In the genomic region with DNA sequence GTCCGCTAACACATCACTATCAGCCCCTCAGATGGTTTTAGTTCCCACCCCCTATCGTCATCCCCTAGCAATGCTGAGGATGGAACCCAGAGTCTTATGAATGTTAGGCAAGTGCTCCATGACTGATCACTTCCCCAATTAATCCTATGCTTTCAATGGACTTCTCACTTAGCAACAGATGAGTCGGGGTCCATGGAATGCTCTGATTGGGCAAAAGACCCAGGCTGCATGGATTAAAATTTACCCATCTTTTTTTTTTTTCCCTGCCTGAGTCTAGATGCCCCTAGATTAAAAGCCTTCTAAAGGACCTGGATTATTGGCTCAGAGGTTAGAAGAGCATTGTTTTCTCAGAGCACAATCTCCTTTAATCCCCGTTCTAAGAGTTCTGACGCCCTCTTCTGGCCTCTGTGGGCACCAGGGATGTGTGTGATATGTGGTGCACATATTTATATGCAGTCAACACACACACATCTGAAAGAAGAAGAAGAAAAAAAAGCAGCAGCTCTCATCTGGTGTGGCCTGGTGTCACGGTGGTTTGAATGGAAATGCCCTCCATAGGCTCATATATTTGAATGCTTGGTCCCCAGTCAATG, we compare ENCODE assay signal across 9 mouse cellular contexts. TPM values are rescaled to one million over a fixed set of nuclear protein-coding genes. Genes with fewer than 3 reads are reported as not detected.
DNase-seq lines count a peak whose midpoint lies in the region; ATAC-seq and TF ChIP-seq lines count a peak whose summit lies in the region.
"Had no signal": no experiment of that assay in that cellular context is flagged by ENCODE, and none has a peak within 500 bp of the region (broad histone marks: within the 10 kb centered on the region; RNA-seq: fewer than 3 reads in every experiment).

No protein-coding gene starts in this region.

- H3K9ac ChIP-seq in forebrain, postnatal 0 days = no peak overlapping the region
- H3K9ac ChIP-seq in midbrain, postnatal 0 days (replicated peaks; ENCODE audit: low read length, poor library complexity, severe bottlenecking) = no peak overlapping the region
- no peak overlapping the region for H3K9ac ChIP-seq in midbrain, embryonic 16.5 days (ENCODE audit: low read depth, low read length)
- H3K9ac ChIP-seq: heart, embryonic 15.5 days had no signal

- peak; percentile 68; the same call in 1 of the 2 replicates for ATAC-seq in forebrain, postnatal 0 days
- no peak for ATAC-seq in midbrain, postnatal 0 days (ENCODE audit: low FRiP score)
- ATAC-seq in midbrain, embryonic 16.5 days = no peak
- peak; percentile 94 for ATAC-seq in granulocyte monocyte progenitor cell, adult 5-6 weeks (replicated peaks; ENCODE audit: poor library complexity, severe bottlenecking)

- WGBS in forebrain, postnatal 0 days = 67% methylated on average over 6 of the region's 6 CpGs
- 63% methylated on average over 6 of the region's 6 CpGs for WGBS in forebrain, embryonic 10.5 days
- 62% methylated on average over 6 of the region's 6 CpGs for WGBS in midbrain, postnatal 0 days
- 58% methylated on average over 6 of the region's 6 CpGs for WGBS in midbrain, embryonic 16.5 days
- WGBS in cerebellum, adult 2 months = 63% methylated on average over 6 of the region's 6 CpGs

- no peak for TF ChIP-seq CTCF in forebrain, postnatal 0 days (IDR thresholded peaks at IDR 0.05; ENCODE audit: low read depth)
- peak; percentile 24; the same call in 1 of the 2 replicates for TF ChIP-seq CTCF in midbrain, postnatal 0 days (IDR thresholded peaks at IDR 0.05)
- no peak for TF ChIP-seq CTCF in cerebellum, adult 2 months (IDR thresholded peaks at IDR 0.05; ENCODE audit: borderline replicate concordance, insufficient read depth, low read depth, low read length)

- no peaks in the 10 kb centered on the region for H3K27me3 ChIP-seq in forebrain, postnatal 0 days (ENCODE audit: insufficient read depth, low read length)
- H3K27me3 ChIP-seq in forebrain, embryonic 10.5 days (ENCODE audit: poor library complexity, severe bottlenecking) = no peaks in the 10 kb centered on the region
- no peaks in the 10 kb centered on the region for H3K27me3 ChIP-seq in midbrain, postnatal 0 days (ENCODE audit: insufficient read depth, low read length)
- H3K27me3 ChIP-seq in midbrain, embryonic 16.5 days (ENCODE audit: control insufficient read depth, insufficient read depth, low read depth, low read length) = no peaks in the 10 kb centered on the region
- H3K27me3 ChIP-seq in cerebellum, adult 2 months (ENCODE audit: control insufficient read depth, insufficient read depth, low read length) = no peaks in the 10 kb centered on the region
- H3K27me3 ChIP-seq: heart, embryonic 15.5 days had no signal

- no peaks in the 10 kb centered on the region for H3K9me3 ChIP-seq in forebrain, postnatal 0 days (ENCODE audit: low read length)
- peaks cover 3% of the 10 kb centered on the region; the same call in 1 of the 2 replicates for H3K9me3 ChIP-seq in forebrain, embryonic 10.5 days
- no peaks in the 10 kb centered on the region for H3K9me3 ChIP-seq in midbrain, postnatal 0 days (ENCODE audit: low read length)
- no peaks in the 10 kb centered on the region for H3K9me3 ChIP-seq in midbrain, embryonic 16.5 days (replicated peaks; ENCODE audit: control insufficient read depth, low read length, poor library complexity, severe bottlenecking)
- H3K9me3 ChIP-seq: heart, embryonic 15.5 days had no signal

- peak; percentile 83 for DNase-seq in forebrain, postnatal 0 days
- no peak for DNase-seq in forebrain, embryonic 10.5 days (ENCODE audit: extremely low spot score, low spot score)
- peak; percentile 70 for DNase-seq in midbrain, postnatal 0 days (ENCODE audit: low spot score)
- peak; percentile 65 for DNase-seq in naive thymus-derived CD4-positive, alpha-beta T cell, adult 2 months (ENCODE audit: low read depth)
- no peak for DNase-seq in urinary bladder, postnatal 10 days (ENCODE audit: low spot score)
- DNase-seq in cerebellum, adult 2 months = no peak

- H3K27ac ChIP-seq in forebrain, postnatal 0 days (ENCODE audit: low read depth, low read length) = no peak overlapping the region
- H3K27ac ChIP-seq in forebrain, embryonic 10.5 days = no peak overlapping the region
- H3K27ac ChIP-seq in midbrain, postnatal 0 days (ENCODE audit: low read depth, low read length) = no peak overlapping the region
- H3K27ac ChIP-seq in midbrain, embryonic 16.5 days (ENCODE audit: low read length) = no peak overlapping the region
- H3K27ac ChIP-seq in cerebellum, adult 2 months (ENCODE audit: insufficient read depth, low read length) = no peak overlapping the region
- H3K27ac ChIP-seq: heart, embryonic 15.5 days had no signal

- no peak overlapping the region for H3K4me3 ChIP-seq in forebrain, postnatal 0 days (ENCODE audit: low read depth, low read length)
- no peak overlapping the region for H3K4me3 ChIP-seq in forebrain, embryonic 10.5 days
- no peak overlapping the region for H3K4me3 ChIP-seq in midbrain, postnatal 0 days (ENCODE audit: low read depth, low read length)
- no peak overlapping the region for H3K4me3 ChIP-seq in midbrain, embryonic 16.5 days (ENCODE audit: low read depth, low read length)
- H3K4me3 ChIP-seq in cerebellum, adult 2 months (replicated peaks; ENCODE audit: insufficient read depth, low read depth, low read length) = no peak overlapping the region
- H3K4me3 ChIP-seq: heart, embryonic 15.5 days had no signal

- H3K4me1 ChIP-seq in forebrain, postnatal 0 days (ENCODE audit: insufficient read depth) = no peaks in the 10 kb centered on the region
- H3K4me1 ChIP-seq in forebrain, embryonic 10.5 days = peaks cover 14% of the 10 kb centered on the region
- no peaks in the 10 kb centered on the region for H3K4me1 ChIP-seq in midbrain, postnatal 0 days (ENCODE audit: insufficient read depth, low read length)
- H3K4me1 ChIP-seq in midbrain, embryonic 16.5 days (ENCODE audit: control insufficient read depth, insufficient read depth, low read length) = peaks cover 4% of the 10 kb centered on the region; the same call in 1 of the 2 replicates
- no peaks in the 10 kb centered on the region for H3K4me1 ChIP-seq in cerebellum, adult 2 months (ENCODE audit: control insufficient read depth, insufficient read depth, low read length)
- H3K4me1 ChIP-seq: heart, embryonic 15.5 days had no signal

- H3K36me3 ChIP-seq in forebrain, postnatal 0 days (ENCODE audit: insufficient read depth) = no peaks in the 10 kb centered on the region
- H3K36me3 ChIP-seq in forebrain, embryonic 10.5 days (replicated peaks) = no peaks in the 10 kb centered on the region
- no peaks in the 10 kb centered on the region for H3K36me3 ChIP-seq in midbrain, postnatal 0 days (ENCODE audit: insufficient read depth, low read length)
- no peaks in the 10 kb centered on the region for H3K36me3 ChIP-seq in midbrain, embryonic 16.5 days (ENCODE audit: control insufficient read depth, insufficient read depth, low read length)
- H3K36me3 ChIP-seq: heart, embryonic 15.5 days had no signal

- TF ChIP-seq POLR2A in cerebellum, adult 2 months (IDR thresholded peaks at IDR 0.05; ENCODE audit: borderline replicate concordance, insufficient read depth, low read length) = no peak

- no peak overlapping the region for H3K4me2 ChIP-seq in forebrain, postnatal 0 days (ENCODE audit: low read depth)
- no peak overlapping the region for H3K4me2 ChIP-seq in midbrain, postnatal 0 days (ENCODE audit: low read depth, low read length, poor library complexity, severe bottlenecking)
- H3K4me2 ChIP-seq in midbrain, embryonic 16.5 days (ENCODE audit: low read length) = no peak overlapping the region
- H3K4me2 ChIP-seq: heart, embryonic 15.5 days had no signal

RNA-seq across cellular contexts. Expression of gene Sar1b, which starts 46.2 kb away (rescaled TPM):
- total RNA-seq in forebrain, postnatal 0 days (2014; rRNA removed) = 114 and 147 TPM in 2 replicates
- polyA plus RNA-seq in forebrain, postnatal 0 days (2015; fragmentation: Nextera tagmentation; extraction: Ambion mirVana) = 221 and 234 TPM in 2 replicates
- polyA plus RNA-seq in forebrain, embryonic 10.5 days (2016; fragmentation: Nextera tagmentation; extraction: Ambion mirVana) = 112 and 114 TPM in 2 replicates
- 115 TPM in 2 replicates for total RNA-seq in midbrain, postnatal 0 days (2014; rRNA removed)
- 230 and 239 TPM in 2 replicates for polyA plus RNA-seq in midbrain, postnatal 0 days (2015; fragmentation: Nextera tagmentation; extraction: Ambion mirVana)
- polyA plus RNA-seq in midbrain, embryonic 16.5 days (2015; fragmentation: Nextera tagmentation; extraction: Ambion mirVana) = 184 and 206 TPM in 2 replicates
- total RNA-seq in granulocyte monocyte progenitor cell, adult 5-6 weeks (2014; fragmentation: Nextera tagmentation) = 61.3 and 80.3 TPM in 2 replicates
- total RNA-seq in granulocyte monocyte progenitor cell, adult 5-6 weeks (2017) = 73.4 and 74.5 TPM in 2 replicates
- polyA plus RNA-seq in cerebellum, adult 2 months (2012; rRNA removed) = 93.3 and 95.1 TPM in 2 replicates

RNA-seq across cellular contexts. Expression of gene Sec24a, which starts 46.3 kb away (rescaled TPM):
- 9.7 and 12.6 TPM in 2 replicates for total RNA-seq in forebrain, postnatal 0 days (2014; rRNA removed)
- polyA plus RNA-seq in forebrain, postnatal 0 days (2015; fragmentation: Nextera tagmentation; extraction: Ambion mirVana) = 5.2 and 9.3 TPM in 2 replicates
- polyA plus RNA-seq in forebrain, embryonic 10.5 days (2016; fragmentation: Nextera tagmentation; extraction: Ambion mirVana) = 12.8 and 14.0 TPM in 2 replicates
- 15.9 and 16.7 TPM in 2 replicates for total RNA-seq in midbrain, postnatal 0 days (2014; rRNA removed)
- polyA plus RNA-seq in midbrain, postnatal 0 days (2015; fragmentation: Nextera tagmentation; extraction: Ambion mirVana) = 10.5 and 12.5 TPM in 2 replicates
- 15.2 and 16.5 TPM in 2 replicates for polyA plus RNA-seq in midbrain, embryonic 16.5 days (2015; fragmentation: Nextera tagmentation; extraction: Ambion mirVana)
- 19.9 and 25.1 TPM in 2 replicates for total RNA-seq in granulocyte monocyte progenitor cell, adult 5-6 weeks (2014; fragmentation: Nextera tagmentation)
- 7.0 and 7.7 TPM in 2 replicates for total RNA-seq in granulocyte monocyte progenitor cell, adult 5-6 weeks (2017)
- polyA plus RNA-seq in cerebellum, adult 2 months (2012; rRNA removed) = 11.0 and 12.3 TPM in 2 replicates

RNA-seq across cellular contexts. Expression of gene Jade2, which starts 47.7 kb away (rescaled TPM):
- total RNA-seq in forebrain, postnatal 0 days (2014; rRNA removed) = 1.9 and 3.3 TPM in 2 replicates
- 0.34 and 0.56 TPM in 2 replicates for polyA plus RNA-seq in forebrain, postnatal 0 days (2015; fragmentation: Nextera tagmentation; extraction: Ambion mirVana)
- polyA plus RNA-seq in forebrain, embryonic 10.5 days (2016; fragmentation: Nextera tagmentation; extraction: Ambion mirVana) = 0.57 and 0.64 TPM in 2 replicates
- 3.6 and 3.7 TPM in 2 replicates for total RNA-seq in midbrain, postnatal 0 days (2014; rRNA removed)
- polyA plus RNA-seq in midbrain, postnatal 0 days (2015; fragmentation: Nextera tagmentation; extraction: Ambion mirVana) = 0.95 and 0.98 TPM in 2 replicates
- 0.48 and 0.65 TPM in 2 replicates for polyA plus RNA-seq in midbrain, embryonic 16.5 days (2015; fragmentation: Nextera tagmentation; extraction: Ambion mirVana)
- 6.3 and 9.3 TPM in 2 replicates for total RNA-seq in granulocyte monocyte progenitor cell, adult 5-6 weeks (2014; fragmentation: Nextera tagmentation)
- 6.6 and 8.5 TPM in 2 replicates for total RNA-seq in granulocyte monocyte progenitor cell, adult 5-6 weeks (2017)
- 21.8 and 21.9 TPM in 2 replicates for polyA plus RNA-seq in cerebellum, adult 2 months (2012; rRNA removed)

Comparison
In these comparisons a context has a peak if more than half of its experiments do, and no peak if none do; other contexts are left out.
1. DNase-seq: peak in forebrain, postnatal 0 days (single experiment), midbrain, postnatal 0 days (single experiment) and naive thymus-derived CD4-positive, alpha-beta T cell, adult 2 months (single experiment); none in forebrain, embryonic 10.5 days (single experiment), urinary bladder, postnatal 10 days (single experiment) and cerebellum, adult 2 months (0 of 2).
2. ATAC-seq: peak in forebrain, postnatal 0 days (single experiment) and granulocyte monocyte progenitor cell, adult 5-6 weeks (single experiment); none in midbrain, postnatal 0 days (single experiment) and midbrain, embryonic 16.5 days (single experiment).
3. RNA of gene Jade2, which starts 47.7 kb away (polyA plus RNA-seq): 21.8 to 21.9 TPM in cerebellum, adult 2 months; 0.95 to 0.98 TPM in midbrain, postnatal 0 days, 0.48 to 0.65 TPM in midbrain, embryonic 16.5 days, 0.57 to 0.64 TPM in forebrain, embryonic 10.5 days and 0.34 to 0.56 TPM in forebrain, postnatal 0 days; every median in the first group is over 10 times any median in the second.